Mouse (Mus musculus): Measurements from ENCODE around the gene Ankdd1a. TPM values are rescaled to one million over a fixed set of nuclear protein-coding genes. Genes with fewer than 3 reads are reported as not detected.

Gene Ankdd1a
- polyA plus RNA-seq, 1 experiment: not detected

GRCm38 (mm10) chr9:65558806-65559205, 38.8 kb upstream of the Ankdd1a start:
- TF ChIP-seq POLR2A (IDR thresholded peaks at IDR 0.05; ENCODE audit: control insufficient read depth, low read depth, low read length) (no peak), CTCF (IDR thresholded peaks at IDR 0.05; ENCODE audit: control insufficient read depth, insufficient read depth, insufficient replicate concordance, low read depth, low read length) (no peak)
- H3K27ac ChIP-seq (ENCODE audit: control insufficient read depth, insufficient read depth, low read depth, low read length): no peak overlapping the region; the same call in 1 of the 2 replicates
- H3K36me3 ChIP-seq (ENCODE audit: control insufficient read depth, insufficient read depth, low read length): no peaks in the 10 kb centered on the region
- H3K4me1 ChIP-seq (ENCODE audit: control insufficient read depth, insufficient read depth, low read length): peaks cover 2% of the 10 kb centered on the region
- no peaks in the 10 kb centered on the region for H3K27me3 ChIP-seq (ENCODE audit: control insufficient read depth, insufficient read depth, low read length)
- no peak overlapping the region for H3K4me3 ChIP-seq (ENCODE audit: control insufficient read depth, low read depth, low read length)

DNA sequence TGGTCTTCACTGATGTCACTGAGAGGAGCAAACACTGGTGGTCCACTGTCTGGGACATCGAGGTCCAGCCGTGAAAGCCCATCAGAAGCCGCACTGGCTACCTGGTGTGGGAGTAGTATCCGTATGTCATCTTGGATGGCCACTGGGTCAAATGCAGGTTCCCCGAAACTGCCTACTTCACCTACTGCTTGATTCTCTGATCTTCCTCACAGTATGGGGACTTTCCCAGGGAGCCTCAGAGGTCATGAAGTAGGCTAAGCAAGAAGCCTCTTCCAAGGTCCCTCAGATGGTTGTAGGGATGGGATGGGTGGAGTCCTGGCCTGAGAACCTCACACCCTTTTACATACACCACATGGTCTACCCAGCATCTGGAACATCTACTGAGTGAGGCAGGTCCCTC, 37.0 kb upstream of the Ankdd1a start:
- TF ChIP-seq CTCF (IDR thresholded peaks at IDR 0.05; ENCODE audit: control insufficient read depth, insufficient read depth, insufficient replicate concordance, low read depth, low read length): no peak
- Histone ChIP-seq H3K4me3 (ENCODE audit: control insufficient read depth, low read depth, low read length) (no peak overlapping the region), H3K4me1 (ENCODE audit: control insufficient read depth, insufficient read depth, low read length) (peaks cover 2% of the 10 kb centered on the region), H3K27ac (ENCODE audit: control insufficient read depth, insufficient read depth, low read depth, low read length) (no peak overlapping the region; the same call in 1 of the 2 replicates), H3K36me3 (ENCODE audit: control insufficient read depth, insufficient read depth, low read length) (no peaks in the 10 kb centered on the region), H3K27me3 (ENCODE audit: control insufficient read depth, insufficient read depth, low read length) (no peaks in the 10 kb centered on the region)

- H3K36me3 ChIP-seq (ENCODE audit: control insufficient read depth, insufficient read depth, low read length): no peaks in the 10 kb centered on the region
- peaks cover 2% of the 10 kb centered on the region for H3K4me1 ChIP-seq (ENCODE audit: control insufficient read depth, insufficient read depth, low read length)
- TF ChIP-seq CTCF (IDR thresholded peaks at IDR 0.05; ENCODE audit: control insufficient read depth, insufficient read depth, insufficient replicate concordance, low read depth, low read length) (no peak), POLR2A (IDR thresholded peaks at IDR 0.05; ENCODE audit: control insufficient read depth, low read depth, low read length) (no peak)
Observed at GRCm38 (mm10) chr9:65556349-65556748, 36.4 kb upstream of the Ankdd1a start.

GRCm38 (mm10) chr9:65555621-65556020, 35.6 kb upstream of the Ankdd1a start:
- H3K36me3 ChIP-seq (ENCODE audit: control insufficient read depth, insufficient read depth, low read length): no peaks in the 10 kb centered on the region
- TF ChIP-seq CTCF (IDR thresholded peaks at IDR 0.05; ENCODE audit: control insufficient read depth, insufficient read depth, insufficient replicate concordance, low read depth, low read length) (no peak), POLR2A (IDR thresholded peaks at IDR 0.05; ENCODE audit: control insufficient read depth, low read depth, low read length) (no peak)
- H3K27ac ChIP-seq (ENCODE audit: control insufficient read depth, insufficient read depth, low read depth, low read length): no peak overlapping the region
- H3K4me1 ChIP-seq (ENCODE audit: control insufficient read depth, insufficient read depth, low read length): peaks cover 2% of the 10 kb centered on the region
- no peaks in the 10 kb centered on the region for H3K27me3 ChIP-seq (ENCODE audit: control insufficient read depth, insufficient read depth, low read length)
- no peak overlapping the region for H3K4me3 ChIP-seq (ENCODE audit: control insufficient read depth, low read depth, low read length)

More at GRCm38 (mm10) chr9:65556349-65556748, 36.4 kb upstream of the Ankdd1a start:
- H3K27ac ChIP-seq (ENCODE audit: control insufficient read depth, insufficient read depth, low read depth, low read length): no peak overlapping the region
- no peak overlapping the region for H3K4me3 ChIP-seq (ENCODE audit: control insufficient read depth, low read depth, low read length)
- no peaks in the 10 kb centered on the region for H3K27me3 ChIP-seq (ENCODE audit: control insufficient read depth, insufficient read depth, low read length)

GRCm38 (mm10) chr9:65555001-65555405, 35.0 kb upstream of the Ankdd1a start:
- TF ChIP-seq CTCF (IDR thresholded peaks at IDR 0.05; ENCODE audit: control insufficient read depth, insufficient read depth, insufficient replicate concordance, low read depth, low read length): no peak
- TF ChIP-seq POLR2A (IDR thresholded peaks at IDR 0.05; ENCODE audit: control insufficient read depth, low read depth, low read length): no peak
- Histone ChIP-seq H3K27me3 (ENCODE audit: control insufficient read depth, insufficient read depth, low read length) (no peaks in the 10 kb centered on the region), H3K36me3 (ENCODE audit: control insufficient read depth, insufficient read depth, low read length) (no peaks in the 10 kb centered on the region), H3K27ac (ENCODE audit: control insufficient read depth, insufficient read depth, low read depth, low read length) (no peak overlapping the region), H3K4me1 (ENCODE audit: control insufficient read depth, insufficient read depth, low read length) (peaks cover 4% of the 10 kb centered on the region), H3K4me3 (ENCODE audit: control insufficient read depth, low read depth, low read length) (no peak overlapping the region)

GRCm38 (mm10) chr9:65552711-65553110, 32.7 kb upstream of the Ankdd1a start:
- peaks cover 6% of the 10 kb centered on the region for H3K4me1 ChIP-seq (ENCODE audit: control insufficient read depth, insufficient read depth, low read length)

DNA sequence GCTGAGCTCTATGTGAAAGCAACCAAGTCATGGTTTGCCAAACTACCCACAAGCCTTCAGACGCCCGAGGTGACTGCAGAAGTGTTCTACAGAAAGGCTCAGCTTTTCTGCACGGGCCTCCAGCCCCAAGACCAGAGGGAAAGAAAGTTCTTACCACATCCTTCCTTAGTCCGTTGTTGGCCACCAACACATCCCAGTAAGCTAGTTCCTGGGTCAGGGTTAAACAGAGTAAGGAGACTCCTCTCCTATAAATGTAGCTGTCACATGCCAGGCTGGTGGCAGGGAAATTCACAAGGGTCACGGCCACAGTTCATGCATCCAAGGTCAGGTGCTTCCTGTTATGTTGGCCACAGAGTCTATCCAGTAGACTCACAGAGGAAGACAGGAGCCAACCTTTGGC, 32.1 kb upstream of the Ankdd1a start:
- Histone ChIP-seq H3K36me3 (ENCODE audit: control insufficient read depth, insufficient read depth, low read length) (no peaks in the 10 kb centered on the region), H3K4me1 (ENCODE audit: control insufficient read depth, insufficient read depth, low read length) (peaks cover 9% of the 10 kb centered on the region), H3K27me3 (ENCODE audit: control insufficient read depth, insufficient read depth, low read length) (no peaks in the 10 kb centered on the region), H3K4me3 (ENCODE audit: control insufficient read depth, low read depth, low read length) (no peak overlapping the region), H3K27ac (ENCODE audit: control insufficient read depth, insufficient read depth, low read depth, low read length) (no peak overlapping the region)
- TF ChIP-seq POLR2A (IDR thresholded peaks at IDR 0.05; ENCODE audit: control insufficient read depth, low read depth, low read length) (no peak), CTCF (IDR thresholded peaks at IDR 0.05; ENCODE audit: control insufficient read depth, insufficient read depth, insufficient replicate concordance, low read depth, low read length) (no peak)

More at GRCm38 (mm10) chr9:65552711-65553110, 32.7 kb upstream of the Ankdd1a start:
- TF ChIP-seq CTCF (IDR thresholded peaks at IDR 0.05; ENCODE audit: control insufficient read depth, insufficient read depth, insufficient replicate concordance, low read depth, low read length): no peak
- no peak for TF ChIP-seq POLR2A (IDR thresholded peaks at IDR 0.05; ENCODE audit: control insufficient read depth, low read depth, low read length)
- Histone ChIP-seq H3K4me3 (ENCODE audit: control insufficient read depth, low read depth, low read length) (no peak overlapping the region), H3K36me3 (ENCODE audit: control insufficient read depth, insufficient read depth, low read length) (no peaks in the 10 kb centered on the region), H3K27me3 (ENCODE audit: control insufficient read depth, insufficient read depth, low read length) (no peaks in the 10 kb centered on the region), H3K27ac (ENCODE audit: control insufficient read depth, insufficient read depth, low read depth, low read length) (no peak overlapping the region)

DNA sequence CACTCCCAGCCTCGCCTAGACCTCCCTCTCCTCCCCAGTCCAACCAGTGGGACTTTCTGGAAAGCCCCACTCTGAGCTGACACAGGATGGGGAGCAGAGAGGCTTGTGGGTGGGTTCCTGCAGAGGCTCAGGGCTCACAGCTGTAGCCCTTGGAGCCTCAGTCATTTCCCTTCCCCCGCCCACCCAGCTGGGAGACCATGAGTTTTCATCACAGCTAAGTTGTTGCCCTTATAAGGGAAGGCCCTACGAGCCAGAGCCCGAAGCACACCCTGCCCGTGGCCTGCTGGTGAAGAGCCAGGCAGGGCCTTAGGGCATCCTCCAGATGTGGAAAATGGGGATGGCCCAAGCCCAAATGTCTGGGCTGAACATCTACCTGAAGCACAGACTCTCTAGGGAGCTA, 31.0 kb upstream of the Ankdd1a start:
- H3K27ac ChIP-seq (ENCODE audit: control insufficient read depth, insufficient read depth, low read depth, low read length): peak overlapping the region; percentile 56
- no peaks in the 10 kb centered on the region for H3K36me3 ChIP-seq (ENCODE audit: control insufficient read depth, insufficient read depth, low read length)
- H3K4me1 ChIP-seq (ENCODE audit: control insufficient read depth, insufficient read depth, low read length): peaks cover 16% of the 10 kb centered on the region
- H3K4me3 ChIP-seq (ENCODE audit: control insufficient read depth, low read depth, low read length): no peak overlapping the region
- no peak for TF ChIP-seq CTCF (IDR thresholded peaks at IDR 0.05; ENCODE audit: control insufficient read depth, insufficient read depth, insufficient replicate concordance, low read depth, low read length)
- no peak for TF ChIP-seq POLR2A (IDR thresholded peaks at IDR 0.05; ENCODE audit: control insufficient read depth, low read depth, low read length)
- H3K27me3 ChIP-seq (ENCODE audit: control insufficient read depth, insufficient read depth, low read length): no peaks in the 10 kb centered on the region
